Mouse (Mus musculus) embryo, embryonic 11 days (tissue): ENCODE measurements around the gene Plac8.

Experiments used
- DNase-seq: peaks from one replicate; pipeline ENCODE4 v3.0.0-alpha.2; 2015

Plac8 gene

DNA sequence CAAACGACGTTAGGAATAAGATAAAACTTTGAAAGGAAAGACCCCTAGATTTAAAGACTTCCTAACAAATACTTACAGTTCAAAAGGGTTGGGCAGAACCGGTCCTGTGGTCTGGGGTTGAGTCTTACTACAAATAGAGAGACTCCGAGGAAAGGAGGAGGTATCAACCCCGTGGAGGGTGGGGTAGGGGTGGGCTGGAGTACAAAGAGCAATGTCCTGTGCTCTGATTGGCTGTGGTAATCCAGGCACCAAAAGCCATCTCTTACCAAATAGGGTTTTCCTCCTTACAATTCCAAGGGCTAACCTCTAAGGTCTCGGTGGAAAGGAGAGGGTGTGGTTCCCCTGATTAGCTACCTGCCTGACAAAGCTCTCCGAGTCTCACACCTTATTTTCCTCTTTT lies at the start of gene Plac8:
TSS of gene Plac8 (minus strand) at position 177 of the 400 bp plus-strand sequence.
- DNase-seq, result no peak

DNA sequence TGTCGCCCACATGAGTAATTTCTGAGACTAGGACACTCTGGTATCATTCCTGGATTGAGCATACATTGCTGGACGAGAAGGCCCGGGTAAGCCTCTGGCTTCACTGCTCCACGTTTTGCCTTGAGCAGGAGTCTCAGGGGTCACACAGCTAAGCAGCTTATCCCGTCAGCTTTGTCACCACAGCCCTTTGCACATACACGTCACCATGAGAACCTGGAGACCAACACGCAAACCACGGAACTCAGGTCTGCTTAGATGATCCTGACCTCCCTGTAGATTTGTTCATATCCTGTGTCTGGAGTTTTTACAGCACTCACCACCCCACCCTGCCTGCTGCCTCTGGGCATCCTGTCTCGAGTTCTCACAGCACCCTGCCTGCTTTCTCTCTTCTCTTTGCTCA lies 48.9 kb upstream of the Plac8 start:
- no peak for DNase-seq

DNA sequence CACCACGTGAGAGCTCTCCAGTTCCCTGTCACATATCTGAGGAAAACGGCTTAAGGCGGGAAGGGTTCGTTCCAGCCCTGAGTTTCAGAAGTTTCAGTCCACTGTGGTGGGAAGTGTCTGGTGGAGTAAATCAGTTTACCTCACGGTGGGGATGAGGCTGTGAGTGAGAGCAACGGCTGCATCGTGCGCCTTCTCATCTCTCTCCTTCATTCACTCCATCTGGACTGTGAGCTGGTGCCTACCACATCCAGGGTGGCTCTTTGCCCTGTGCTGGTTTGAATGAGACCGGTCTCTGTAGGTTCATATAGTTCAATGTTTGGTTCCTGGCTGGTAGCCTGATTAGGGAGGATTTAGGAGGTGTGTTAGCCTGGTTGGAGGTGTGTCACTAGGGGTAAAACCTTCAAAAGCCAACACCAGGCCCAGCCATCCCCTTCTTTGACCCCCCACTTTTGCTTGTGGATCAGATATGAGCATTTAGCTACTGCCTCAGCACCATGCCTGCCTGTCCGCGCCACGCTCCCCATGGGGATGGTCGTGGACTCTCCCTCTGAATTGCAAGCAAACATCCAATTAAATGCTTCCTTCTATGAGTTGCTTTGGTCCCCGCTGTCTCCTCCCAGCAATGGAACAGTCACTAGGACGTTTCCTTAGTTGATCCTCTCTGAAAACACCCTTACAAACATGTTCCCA lies 47.7 kb upstream of the Plac8 start:
- no peak for DNase-seq

DNA sequence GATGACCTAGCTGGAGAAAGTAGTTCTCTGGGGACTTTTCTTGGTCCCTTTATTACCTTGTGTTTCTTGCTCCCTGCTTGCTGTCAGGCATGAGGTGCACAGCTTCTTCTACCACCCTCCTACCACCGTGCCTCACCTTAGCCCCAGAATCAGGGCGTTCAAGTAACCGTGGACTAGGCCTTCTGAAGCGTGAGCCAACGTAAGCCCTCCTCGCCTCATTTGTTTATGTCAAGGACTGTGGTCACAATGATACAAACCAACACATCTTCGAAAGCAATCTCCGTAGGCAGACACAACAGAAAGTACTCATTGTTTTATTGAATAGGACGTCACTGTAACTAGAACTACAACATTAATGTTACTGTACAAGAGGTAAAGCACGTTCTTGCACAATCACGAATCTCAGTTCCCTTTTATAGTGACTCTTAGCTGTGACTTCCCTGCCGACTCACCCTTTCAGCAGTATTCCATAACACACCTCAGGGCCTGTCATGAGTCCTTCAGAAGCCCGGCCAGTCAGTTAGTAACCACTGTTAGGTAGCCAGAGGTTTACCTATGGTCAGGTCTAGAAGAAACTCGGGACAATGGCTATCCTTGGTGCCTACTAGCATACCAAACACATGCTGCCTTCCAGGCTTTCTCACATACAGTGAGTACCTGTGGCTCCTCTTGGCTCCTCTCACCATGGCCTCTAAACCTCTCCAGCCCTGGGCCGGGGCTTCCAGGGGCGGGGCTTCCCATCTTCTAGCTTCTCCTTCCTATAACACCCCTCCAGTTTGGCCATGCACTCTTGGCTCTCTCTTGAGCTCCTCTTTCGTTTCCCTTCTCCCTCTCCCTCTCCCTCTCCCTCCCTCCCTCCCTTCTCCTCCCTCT lies 42.1 kb upstream of the Plac8 start:
- no peak for DNase-seq

DNA sequence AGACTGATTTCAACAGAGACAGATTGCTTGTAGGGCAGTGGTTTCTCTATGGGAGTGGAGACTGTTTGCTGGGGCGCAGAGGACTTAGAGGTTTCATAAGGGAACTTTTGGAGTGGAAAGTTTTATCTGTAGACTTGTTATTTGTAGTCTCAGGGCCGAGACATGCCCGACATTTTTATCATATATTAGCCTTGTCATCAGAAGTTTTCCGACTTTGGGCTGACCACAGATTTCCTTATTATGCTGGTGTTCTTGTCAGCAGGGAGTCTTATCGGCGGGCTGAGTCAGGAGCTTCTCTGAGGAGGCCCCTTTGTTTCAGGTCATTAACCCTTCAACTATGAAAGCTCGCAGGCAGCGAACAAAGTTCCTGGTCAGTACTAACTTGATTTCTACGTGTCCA lies 35.8 kb upstream of the Plac8 start:
- DNase-seq, result no peak

DNA sequence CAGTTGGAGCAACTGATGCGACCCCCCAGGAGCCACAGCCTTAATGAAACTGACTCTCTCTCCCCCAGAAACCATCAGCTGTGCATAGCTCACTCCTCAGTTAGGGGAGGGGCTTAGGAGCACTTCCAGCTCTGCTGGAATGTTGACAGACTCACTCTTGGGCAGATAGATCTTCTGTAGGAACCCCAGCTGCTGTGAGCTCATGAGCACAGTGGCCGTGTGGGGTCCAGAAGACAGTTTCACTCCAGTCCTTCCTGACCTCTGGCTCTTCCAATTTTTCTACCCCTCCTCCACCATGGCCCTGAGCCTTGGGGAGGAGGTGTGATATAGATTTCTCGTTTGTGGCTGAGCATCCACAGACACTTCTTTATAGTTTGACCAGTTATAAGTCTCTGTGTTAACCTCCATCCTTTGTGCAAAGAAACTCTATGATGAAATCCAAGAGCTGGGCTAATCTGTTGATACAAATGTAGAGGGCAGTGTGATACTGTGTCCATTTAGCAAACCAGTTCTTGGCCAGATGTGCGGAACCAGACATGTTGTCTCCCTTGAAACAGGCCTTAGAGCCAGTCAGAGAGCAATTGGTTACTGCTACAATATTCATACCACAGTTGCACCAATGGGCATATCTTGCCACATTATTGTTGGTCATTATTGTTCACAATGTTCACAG lies 35.2 kb upstream of the Plac8 start:
- no peak for DNase-seq

DNA sequence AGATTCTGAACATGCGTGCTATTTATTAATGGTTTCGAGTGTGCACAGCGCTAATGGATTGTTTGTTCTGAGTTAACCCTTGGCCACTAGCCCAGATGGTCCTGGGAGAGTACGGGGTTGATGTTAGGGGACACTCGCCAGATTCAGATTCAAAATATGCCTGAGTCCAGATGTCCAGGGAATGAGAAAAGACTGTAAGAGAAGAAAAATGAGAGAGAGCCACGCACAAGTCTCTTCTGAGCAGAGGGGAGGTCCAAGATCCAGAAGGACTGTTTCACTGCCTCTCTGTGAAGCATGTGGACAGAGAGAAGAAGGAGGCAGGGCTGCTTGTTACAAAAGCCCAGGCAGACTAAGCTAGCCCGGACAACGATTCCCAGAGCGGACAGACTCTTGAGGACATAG lies 33.8 kb upstream of the Plac8 start:
- DNase-seq, result no peak

DNA sequence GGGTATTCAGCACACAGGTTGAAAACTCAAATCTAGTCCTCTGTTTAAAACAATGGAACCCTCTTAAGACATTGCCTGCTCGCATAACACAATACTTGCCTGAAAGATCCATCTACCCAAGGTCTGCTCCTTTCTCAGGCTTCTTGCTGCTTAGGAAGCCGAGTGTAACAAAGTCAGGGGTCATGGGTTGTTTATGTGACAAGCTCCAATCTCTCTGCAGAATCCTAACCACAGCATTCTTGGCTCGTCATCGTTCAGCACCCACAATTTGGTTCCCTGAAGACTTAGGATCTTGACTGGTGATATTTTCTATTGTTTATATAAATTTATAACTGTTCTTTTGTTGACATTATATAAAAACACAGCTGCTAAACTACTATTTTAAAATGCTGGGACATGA lies 32.0 kb upstream of the Plac8 start:
- DNase-seq, result no peak

DNA sequence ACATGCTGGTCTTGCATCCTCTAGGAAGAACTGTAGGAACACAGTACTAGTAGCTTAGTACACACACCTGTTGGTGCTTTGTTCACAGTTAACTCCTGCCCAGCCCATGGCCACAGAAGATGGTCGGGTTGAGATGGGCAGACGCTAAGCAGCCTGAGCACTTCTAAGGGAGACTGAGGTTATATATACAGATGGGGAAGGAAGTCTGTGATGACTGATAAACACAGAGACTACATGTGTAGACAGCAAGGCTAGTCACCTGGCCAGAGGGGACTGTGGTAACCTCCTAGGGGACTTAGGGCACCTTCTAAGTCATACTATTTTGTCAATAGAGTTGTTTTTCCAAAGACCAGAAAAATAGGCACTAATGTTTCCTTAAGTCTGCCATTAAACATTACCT lies 29.8 kb upstream of the Plac8 start:
- DNase-seq, result no peak

DNA sequence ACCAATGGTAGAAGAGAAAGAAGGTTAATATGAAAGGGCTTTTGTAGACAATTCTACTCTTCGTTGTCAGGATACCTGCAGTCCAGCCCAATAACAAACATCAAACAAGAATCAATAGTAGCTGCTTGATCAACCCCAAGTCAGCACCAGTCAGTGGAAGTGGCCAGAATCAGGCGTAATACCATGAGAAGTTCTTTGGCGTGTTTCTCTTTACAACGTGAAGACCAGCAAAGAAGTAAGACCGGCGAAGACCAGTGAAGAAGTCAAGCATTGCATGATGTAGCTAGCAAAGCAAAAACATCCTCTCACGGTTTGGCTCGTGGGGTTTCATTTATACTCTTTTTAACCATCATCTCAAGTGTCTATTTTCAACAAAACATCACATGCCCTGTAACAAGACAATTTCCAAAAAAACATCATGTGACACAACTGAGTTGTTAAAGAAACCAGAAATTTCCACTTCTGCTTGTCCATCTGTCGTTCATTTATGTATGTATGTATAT lies 27.0 kb upstream of the Plac8 start:
- no peak for DNase-seq

DNA sequence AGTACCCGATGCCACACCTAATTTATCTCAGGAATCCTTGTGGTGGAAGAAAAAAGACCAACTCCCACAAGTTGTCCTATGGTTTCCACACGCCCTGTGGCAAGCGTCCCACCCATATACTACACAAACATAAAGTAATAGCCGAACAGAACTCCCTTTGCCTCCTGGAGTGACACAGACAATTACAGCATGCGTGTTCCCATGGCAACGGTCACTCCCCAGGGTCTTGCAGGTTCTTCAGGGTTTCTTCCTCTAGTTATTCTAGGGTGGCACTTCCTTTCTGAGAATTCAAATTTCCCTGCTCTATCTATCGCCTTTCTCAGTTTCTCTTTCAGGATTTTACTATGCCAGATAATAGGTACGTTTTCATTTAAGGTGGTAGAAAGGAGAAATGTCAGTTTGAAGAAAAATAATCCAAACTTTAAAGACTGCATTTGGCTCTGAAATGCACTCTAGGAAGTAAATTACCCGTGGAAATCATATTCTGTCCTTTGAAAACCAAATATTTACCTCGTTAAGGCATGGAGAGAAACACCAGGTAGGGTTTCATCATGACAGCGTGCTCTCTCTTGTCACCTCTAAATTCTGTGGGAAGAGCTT lies 25.9 kb upstream of the Plac8 start:
- no peak for DNase-seq

DNA sequence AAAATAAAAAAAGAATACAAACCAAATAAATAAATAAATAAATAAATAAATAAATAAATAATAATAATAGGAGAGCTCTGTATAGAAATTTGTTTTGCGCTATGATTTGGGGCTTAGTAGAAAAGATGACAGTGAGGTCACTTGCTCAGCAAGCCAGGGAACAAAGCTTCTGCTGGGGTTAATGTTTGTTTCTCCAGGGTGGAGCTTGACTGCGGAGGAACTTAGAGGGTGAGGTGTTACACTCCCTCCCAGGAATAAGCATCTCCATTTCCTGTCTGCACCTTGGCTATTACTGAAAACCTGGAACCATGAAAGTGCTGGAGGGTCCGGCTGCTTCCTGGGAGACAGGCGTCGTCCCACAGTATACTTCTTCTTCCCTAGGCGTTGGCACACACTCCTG lies 24.0 kb upstream of the Plac8 start:
- no peak for DNase-seq

DNA sequence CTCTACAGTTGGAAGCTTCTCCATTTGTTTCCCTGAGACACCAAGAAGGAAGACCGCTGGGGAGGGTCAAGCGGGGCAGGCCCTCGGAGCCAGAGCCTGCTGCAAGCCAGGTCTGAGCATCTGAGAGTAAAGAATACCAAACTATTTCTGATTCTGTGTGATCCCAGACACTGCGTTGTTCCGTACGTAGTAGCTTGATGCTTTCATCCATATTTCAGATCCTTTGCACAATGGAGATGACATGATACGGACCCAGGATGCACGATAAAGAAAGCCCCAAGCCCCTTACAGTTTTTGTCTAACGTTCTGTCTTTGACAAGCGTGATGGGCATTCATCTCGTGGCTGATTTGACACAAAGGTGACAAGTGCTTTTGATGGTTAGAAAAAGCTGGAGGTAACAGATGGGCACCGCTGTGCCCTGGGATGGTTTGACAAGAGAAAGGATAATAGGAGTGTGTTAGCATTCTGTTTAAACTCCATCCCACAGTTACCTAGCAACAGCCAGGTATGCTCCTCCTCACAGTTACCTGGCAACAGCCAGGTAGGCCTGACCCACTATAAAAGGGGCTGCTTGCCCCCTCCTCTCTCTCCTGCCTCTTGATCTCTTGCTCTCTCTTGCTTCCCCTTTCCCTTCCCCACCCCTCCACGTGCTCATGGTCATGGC lies 22.9 kb upstream of the Plac8 start:
- DNase-seq, result no peak

DNA sequence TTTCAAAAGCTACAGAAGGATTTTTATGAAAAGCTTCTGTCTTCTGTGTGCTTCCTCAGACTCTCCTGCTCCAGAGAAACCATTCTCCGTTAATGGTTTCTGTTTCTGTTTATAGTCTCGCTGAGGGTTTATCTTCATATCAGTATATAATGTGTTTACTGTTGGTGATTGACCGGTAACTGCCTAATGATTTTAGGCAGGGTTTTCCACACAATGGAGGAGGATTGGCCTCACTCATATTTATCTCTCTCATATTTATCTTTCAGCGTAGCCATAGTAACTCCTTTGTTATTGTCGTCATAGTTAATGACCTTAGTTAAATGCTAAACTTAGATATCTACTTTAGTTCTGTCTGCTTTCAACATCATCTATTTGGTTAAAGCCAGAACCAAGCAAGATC lies 18.5 kb upstream of the Plac8 start:
- no peak for DNase-seq

DNA sequence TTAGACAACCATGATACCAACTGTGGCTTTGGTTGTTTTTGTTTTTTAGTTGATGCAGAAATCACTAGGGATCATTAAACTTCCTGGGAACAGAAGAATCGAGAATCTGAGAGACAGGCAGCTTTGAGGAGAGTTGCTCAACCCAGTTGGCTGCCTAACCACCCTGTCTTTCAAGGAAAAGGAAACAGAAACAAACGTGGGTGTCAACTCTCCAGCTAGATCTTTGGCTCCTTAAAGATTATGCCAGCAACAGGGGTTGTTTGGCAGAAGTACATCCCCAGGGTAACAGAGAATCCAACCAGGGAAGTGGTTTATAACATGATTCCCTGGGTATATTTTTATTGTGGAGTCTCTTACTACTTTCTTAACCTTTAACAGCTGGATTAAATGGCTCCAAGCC lies 15.6 kb upstream of the Plac8 start:
- DNase-seq, result no peak

DNA sequence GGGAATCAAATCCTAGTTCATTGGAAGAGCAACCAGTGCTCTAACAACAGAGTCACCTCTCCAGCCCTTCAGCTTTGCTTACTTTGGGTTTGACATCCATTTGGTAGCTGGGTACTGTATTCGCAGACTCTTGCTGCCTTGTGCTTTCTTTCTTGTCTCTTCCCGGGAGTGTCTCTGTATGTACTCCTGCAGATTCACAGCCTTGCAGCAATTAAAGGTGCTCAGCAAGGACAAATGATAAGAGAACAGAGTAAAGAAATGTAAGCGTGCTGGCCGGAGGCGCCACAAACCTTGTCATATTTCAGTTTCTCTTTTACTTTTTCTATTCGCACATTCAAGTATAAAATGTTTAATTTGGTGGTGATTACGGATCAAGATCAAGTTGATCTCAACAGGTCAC lies 15.1 kb upstream of the Plac8 start:
- no peak for DNase-seq

DNA sequence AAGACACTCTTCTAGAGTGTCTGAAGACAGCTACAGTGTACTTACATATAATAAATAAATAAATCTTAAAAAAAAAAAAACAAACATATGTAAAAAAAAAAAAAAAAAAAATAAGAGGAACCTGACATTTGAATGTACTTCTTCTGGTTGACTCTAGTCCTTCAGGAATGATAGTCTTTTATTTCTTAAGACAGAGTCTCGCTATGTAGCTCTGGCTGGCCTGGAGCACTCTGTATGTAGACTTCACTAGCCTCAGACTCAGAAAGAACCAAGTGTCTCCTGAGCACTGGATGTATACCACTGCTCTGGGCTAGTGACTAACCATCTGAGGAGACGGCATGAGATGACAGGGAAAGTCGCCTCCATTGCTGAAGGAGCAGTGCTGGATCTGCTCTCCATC lies 13.6 kb upstream of the Plac8 start:
- no peak for DNase-seq

DNA sequence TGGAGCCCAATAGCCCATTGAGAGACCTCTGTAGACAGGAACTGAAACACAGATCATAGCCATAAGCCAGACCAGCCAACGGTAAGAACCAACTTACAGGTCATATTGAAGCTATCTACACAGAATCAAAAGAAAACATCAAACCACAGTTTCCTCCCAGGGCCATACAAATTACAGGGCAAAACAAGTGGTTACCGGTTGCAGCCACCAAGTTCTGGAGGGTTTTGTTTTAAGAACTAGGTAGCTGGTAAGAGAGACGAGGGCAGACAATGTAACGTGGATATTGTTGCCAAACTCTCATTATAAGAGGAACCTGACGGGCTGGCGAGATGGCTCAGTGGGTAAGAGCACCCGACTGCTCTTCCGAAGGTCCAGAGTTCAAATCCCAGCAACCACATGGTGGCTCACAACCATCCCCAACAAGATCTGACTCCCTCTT lies 13.2 kb upstream of the Plac8 start:
- no peak for DNase-seq

DNA sequence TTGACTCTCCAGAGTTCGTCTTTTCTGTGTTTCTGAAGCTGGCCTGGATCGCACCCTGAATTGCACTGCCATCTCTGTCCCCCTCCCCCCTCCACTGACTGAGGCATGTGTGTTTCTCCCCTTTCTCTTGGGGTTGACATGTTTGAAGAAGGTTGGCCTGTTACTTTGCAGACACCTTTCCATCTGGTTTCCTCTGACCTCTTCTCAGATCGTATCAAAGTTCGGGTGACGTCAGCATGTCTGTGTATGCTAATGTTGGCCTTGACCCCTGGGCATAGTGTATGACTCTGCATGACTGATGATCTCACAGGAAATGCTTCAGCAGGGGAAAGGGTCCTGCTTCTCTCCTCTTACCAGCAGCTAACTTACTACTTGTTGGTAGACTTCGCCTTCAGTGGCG lies 11.0 kb upstream of the Plac8 start:
- peak; percentile 14 for DNase-seq

DNA sequence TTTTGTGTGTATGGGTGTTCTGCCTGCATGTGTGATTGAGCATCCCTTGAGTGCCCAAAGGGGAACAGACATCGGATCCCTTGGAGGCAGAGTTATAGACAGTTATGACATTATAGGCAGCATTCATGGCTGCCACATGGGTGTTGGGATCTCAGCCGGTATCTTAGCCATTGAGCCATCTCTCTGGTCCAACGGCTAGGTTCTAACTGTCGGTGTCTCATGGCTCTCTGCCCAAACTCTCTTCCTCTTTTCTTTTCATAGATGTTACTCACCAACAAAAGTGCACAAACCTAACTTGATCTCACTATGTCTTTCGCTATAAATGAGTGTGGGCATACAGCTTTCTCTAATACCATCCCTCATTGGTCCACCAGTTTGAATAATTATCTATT lies 10.4 kb upstream of the Plac8 start:
- DNase-seq, result no peak

DNA sequence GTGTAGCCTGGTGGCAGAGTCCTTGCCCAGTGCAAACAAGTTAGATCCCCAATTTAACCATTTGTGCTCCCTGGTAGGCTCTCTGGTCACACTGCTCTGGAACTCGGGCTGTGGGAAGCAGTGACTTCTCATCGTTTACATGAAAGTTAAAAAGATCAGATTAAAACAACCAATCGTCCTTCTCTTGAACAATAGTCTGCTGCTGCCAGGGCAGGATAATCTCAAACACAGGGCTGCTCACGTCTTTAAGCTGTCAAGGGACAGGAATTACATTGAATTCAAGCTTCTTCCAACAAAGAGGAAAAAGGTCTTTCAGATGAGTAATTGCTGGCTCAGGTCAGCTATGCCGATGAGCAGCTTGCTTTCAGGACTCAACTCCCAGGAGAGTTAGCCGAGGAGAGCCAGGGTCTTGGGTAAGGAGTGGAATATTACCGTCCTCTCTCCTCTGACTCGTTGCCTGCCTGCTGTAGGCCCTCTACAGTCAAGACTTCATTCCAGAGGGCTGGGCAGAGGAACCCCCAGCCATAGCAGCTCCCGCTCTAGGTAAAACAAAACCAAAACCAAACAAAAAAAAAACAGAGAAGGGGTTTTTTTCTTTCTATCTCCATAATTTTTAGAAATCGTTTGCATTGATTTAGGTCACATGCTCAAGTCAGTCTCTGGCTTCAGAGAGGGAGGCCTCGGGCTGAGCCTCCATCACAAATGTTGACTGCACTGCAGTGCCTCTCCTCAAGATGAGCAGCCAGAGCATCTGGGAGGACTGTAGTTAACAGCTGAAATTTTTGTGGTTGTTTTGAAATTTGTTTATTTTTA lies 9.8 kb upstream of the Plac8 start:
- DNase-seq, result no peak

DNA sequence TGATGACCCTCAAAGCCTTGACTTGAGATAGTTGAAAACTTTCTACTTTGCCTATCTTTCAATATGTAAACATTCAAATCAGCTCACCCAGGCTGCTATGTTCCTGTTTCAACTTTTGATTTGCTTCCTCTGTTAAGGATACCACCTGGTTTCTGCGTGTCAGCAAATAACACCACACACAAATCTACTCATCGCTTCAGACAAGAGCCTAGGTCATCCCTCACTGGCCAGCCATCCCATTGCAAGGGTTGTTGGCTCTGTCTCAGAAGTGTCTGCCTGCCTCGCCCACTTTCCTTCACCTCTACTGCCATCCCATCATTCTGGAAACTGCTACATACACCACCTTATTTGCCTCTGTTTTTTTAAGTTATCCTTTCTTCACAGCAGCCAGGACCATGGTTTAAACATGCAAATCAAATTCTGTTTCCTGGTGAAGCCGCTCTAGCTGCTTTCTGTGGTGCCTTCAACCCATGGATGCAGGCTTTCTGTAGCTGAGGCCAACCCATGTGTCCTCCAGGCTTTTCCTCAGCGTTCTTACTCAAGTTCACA lies 6.9 kb upstream of the Plac8 start:
- no peak for DNase-seq
